Mouse (Mus musculus) urinary bladder, postnatal 0 days (tissue): Measurements from ENCODE around the gene Olfr131. TPM values are rescaled to one million over a fixed set of nuclear protein-coding genes. Genes with fewer than 3 reads are reported as not detected.

ENCODE experiments used
- polyA plus RNA-seq: library from polyadenylated mRNA; unstranded; fragments of >200 nt; fragmentation: Nextera tagmentation; extraction: Ambion mirVana; gene quantifications from 2 replicates; pipeline ENCODE4 v1.2.1, GENCODE M21; 2015

Olfr131 gene
- not detected in 2 replicates for polyA plus RNA-seq

GRCm38 (mm10) chr17:38088593-38088992 lies at the start of gene Olfr131:
Gene Olfr131 (minus strand): TSS chr17:38088693.

GRCm38 (mm10) chr17:38134426-38134825 lies 45.9 kb upstream of the Olfr131 start, which contains the start of gene Olfr132:
Gene Olfr132 (minus strand): TSS chr17:38134526.

GRCm38 (mm10) chr17:38063621-38064020 lies 24.9 kb downstream of the Olfr131 start, which contains the start of gene Olfr130:
Gene Olfr130 (plus strand): TSS chr17:38063921.

GRCm38 (mm10) chr17:38059979-38060378 lies 28.5 kb downstream of the Olfr131 start, which contains the start of gene Olfr129:
Gene Olfr129 (minus strand): TSS chr17:38060079.

Other genes starting within 250 kb of the Olfr131 start
- gene Olfr126, start 241.2 kb downstream of the Olfr131 start, polyA plus RNA-seq, result not detected in 2 replicates
- not detected in 2 replicates for gene Olfr127, start 188.3 kb downstream of the Olfr131 start, polyA plus RNA-seq
- gene Olfr128, start 168.1 kb downstream of the Olfr131 start, polyA plus RNA-seq, result not detected in 2 replicates
- gene Olfr761, start 135.6 kb downstream of the Olfr131 start, polyA plus RNA-seq, result not detected in 2 replicates
- gene Olfr129, start 28.6 kb downstream of the Olfr131 start, polyA plus RNA-seq, result not detected in 2 replicates
- gene Olfr130, start 24.8 kb downstream of the Olfr131 start, polyA plus RNA-seq, result not detected in 2 replicates
- gene Olfr132, start 45.8 kb upstream of the Olfr131 start, polyA plus RNA-seq, result not detected in 2 replicates
- gene Olfr133, start 56.6 kb upstream of the Olfr131 start, polyA plus RNA-seq, result not detected in 2 replicates
- gene Olfr134, start 82.7 kb upstream of the Olfr131 start, polyA plus RNA-seq, result not detected in 2 replicates
- not detected in 2 replicates for gene Olfr135, start 115.6 kb upstream of the Olfr131 start, polyA plus RNA-seq
- not detected in 2 replicates for gene Olfr138, start 172.3 kb upstream of the Olfr131 start, polyA plus RNA-seq
- not detected in 2 replicates for gene Olfr137, start 218.9 kb upstream of the Olfr131 start, polyA plus RNA-seq
- not detected in 2 replicates for gene Olfr136, start 241.1 kb upstream of the Olfr131 start, polyA plus RNA-seq